Mouse (Mus musculus) lung, adult 2 months (tissue): ENCODE data around the gene Faap24. TPM values are rescaled to one million over a fixed set of nuclear protein-coding genes. Genes with fewer than 3 reads are reported as not detected.

Source experiments
- DNase-seq: peaks from one replicate; pipeline ENCODE4 v3.0.0; 2022
- H3K4me1 ChIP-seq: fragments of 200-500 bp; 2 replicates; pipeline ENCODE4 v1.6.1; 2011; ENCODE audit warnings: low read length; ENCODE audit not compliant: control insufficient read depth, insufficient read depth
- H3K4me3 ChIP-seq: fragments of 200-500 bp; replicated peaks from 2 replicates; pipeline ENCODE3; 2011; ENCODE audit warnings: low read depth, mild to moderate bottlenecking, control low read depth, low read length; ENCODE audit errors: extremely low read depth
- CTCF ChIP-seq: fragments of 200-500 bp; IDR thresholded peaks from 2 replicates; pipeline ENCODE4 v1.5.1; 2011; ENCODE audit warnings: mild to moderate bottlenecking, low read length, control low read depth; ENCODE audit not compliant: insufficient read depth
- POLR2A ChIP-seq: fragments of 200-500 bp; IDR thresholded peaks from 2 replicates; pipeline ENCODE4 v1.6.1; 2011; ENCODE audit warnings: low read depth, mild to moderate bottlenecking, control low read depth, low read length, borderline replicate concordance; ENCODE audit errors: extremely low read depth
- WGBS: fragments of 180-500 bp; shearing (Covaris S2); methylation state at CpG from one replicate; pipeline ENCODE4 v1.1.7; 2018; 5-methylcytosine and 5-hydroxymethylcytosine counted together
- polyA plus RNA-seq: library from polyadenylated mRNA; depleted of rRNA; stranded (reverse); fragments of >200 nt; gene quantifications from 2 replicates; pipeline ENCODE4 v1.2.3, GENCODE M21; 2012; rRNA removed

Gene Faap24
- polyA plus RNA-seq, 1 experiment: 4.0 TPM

DNA sequence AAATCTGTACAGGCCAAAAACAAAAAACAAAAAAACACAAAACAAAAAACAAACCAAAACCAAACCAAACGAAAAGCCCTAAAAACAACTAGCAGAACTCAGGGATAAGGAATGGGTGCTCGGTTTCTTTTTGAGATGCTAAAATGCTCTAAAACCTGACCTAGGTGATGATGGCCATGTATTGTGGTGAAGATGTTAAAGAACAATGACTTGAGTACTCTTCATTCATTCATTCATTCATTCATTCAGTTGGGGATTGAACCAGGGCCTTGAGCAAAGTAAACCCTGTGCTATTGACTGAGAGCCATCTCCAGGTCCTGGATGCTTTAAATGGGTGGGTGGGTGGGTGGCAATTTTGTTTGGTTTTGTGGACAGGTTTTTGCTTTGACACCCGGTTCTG, 45.5 kb downstream of the Faap24 start:
- 87% methylated on average over 3 of the region's 3 CpGs for WGBS
- H3K4me1 ChIP-seq: peaks cover 3% of the 10 kb centered on the region; the same call in 1 of the 2 replicates
- DNase-seq: no peak
- TF ChIP-seq POLR2A (no peak), CTCF (no peak)
- H3K4me3 ChIP-seq: no peak overlapping the region

DNA sequence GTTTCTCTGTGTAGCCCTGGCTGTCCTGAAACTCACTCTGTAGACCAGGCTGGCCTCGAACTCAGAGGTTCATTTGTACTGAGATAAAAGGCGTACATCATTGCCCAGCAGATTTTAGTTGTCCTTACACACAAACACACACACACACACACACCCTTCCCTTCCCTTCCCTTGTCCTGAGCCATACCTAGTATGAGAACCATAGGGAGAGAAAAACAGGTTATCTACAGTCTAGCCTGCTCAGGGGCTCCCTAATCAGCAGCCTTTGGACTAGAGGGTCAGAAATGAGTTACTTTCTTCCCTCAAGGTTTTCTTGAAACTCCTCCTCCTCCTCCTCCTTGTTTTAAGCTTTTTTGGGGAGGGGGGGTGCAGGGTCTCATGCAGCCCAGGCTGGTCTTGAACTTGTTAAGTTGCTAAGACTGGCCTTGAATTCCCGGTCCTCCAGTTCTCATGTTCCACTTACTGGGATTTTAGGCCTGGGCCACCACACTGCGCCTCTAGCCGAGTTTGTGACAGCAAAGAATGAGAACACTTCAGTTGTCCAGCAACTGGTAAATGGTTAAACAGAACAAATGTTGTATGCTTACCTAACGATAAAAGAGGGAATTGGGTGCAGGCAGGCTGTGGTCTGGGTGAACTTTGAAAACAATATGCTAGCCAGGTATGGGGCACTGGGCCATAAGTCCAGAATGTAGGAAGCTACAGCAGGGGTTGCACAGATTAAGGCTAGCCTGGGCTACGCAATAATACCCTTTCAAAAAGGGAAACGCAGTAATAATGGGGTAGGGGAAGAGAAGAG, 46.6 kb downstream of the Faap24 start:
- WGBS: 80% methylated on average over 8 of the region's 8 CpGs
- peaks cover 3% of the 10 kb centered on the region; the same call in 1 of the 2 replicates for H3K4me1 ChIP-seq
- TF ChIP-seq POLR2A (no peak), CTCF (no peak)
- no peak overlapping the region for H3K4me3 ChIP-seq
- DNase-seq: no peak

DNA sequence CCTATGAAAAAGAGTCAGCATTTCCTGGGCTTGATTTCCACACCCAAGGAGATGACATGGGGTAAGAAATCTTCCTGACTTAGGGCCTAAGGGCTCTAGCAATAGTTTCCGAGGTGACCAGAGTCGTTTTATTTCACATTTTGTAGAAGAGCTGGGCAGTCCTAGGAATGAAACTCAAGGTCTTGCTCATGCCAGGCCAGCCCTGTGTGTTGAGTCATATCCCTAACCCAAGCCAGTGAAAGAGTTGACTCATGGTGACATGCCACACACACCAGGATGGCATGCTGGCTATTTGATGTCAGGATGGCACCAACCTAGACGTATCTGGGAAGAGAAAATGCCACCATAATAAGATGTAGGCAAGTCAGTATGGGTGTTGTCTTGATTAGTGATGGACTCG, 47.6 kb downstream of the Faap24 start:
- WGBS: 88% methylated on average over 4 of the region's 4 CpGs
- no peak overlapping the region for H3K4me3 ChIP-seq

DNA sequence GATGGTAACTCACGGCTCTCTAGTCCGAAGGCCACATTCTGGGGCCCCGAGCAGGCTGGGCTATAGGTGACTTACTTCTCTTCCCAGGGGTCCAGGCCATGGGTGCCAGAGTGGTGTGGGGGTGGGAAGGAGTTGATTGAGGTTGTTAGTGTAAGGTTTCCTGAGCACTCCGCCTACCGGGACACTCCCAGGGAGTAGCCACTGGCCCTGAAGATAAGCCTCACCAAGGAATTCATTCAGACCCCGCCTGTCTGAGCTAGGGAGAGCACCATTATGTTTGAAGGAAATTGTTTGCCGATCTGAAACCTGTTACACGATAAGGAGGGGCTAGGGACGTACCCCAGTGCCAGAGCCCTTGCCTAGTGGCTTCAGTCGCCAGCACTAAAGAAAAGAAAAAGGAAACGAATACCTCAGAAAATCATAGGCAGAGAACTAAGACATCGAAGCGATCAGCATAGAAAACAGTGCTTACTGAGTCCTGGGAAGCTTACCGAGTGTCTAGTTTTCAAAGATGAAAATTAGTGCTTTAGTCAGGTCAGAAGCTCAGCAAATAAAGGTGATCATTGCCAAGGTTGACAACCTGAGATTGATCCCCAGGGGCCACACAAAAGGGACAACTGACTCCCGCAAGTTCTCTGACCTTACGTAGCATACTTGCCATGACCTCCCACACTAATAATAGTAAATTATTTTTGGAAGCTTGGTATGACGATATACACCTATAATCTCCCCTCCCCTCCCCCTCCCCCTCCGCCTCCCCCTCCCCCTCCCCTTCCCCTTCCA, 48.5 kb downstream of the Faap24 start:
- no peak overlapping the region for H3K4me3 ChIP-seq
- no peak for TF ChIP-seq CTCF
- no peak for TF ChIP-seq POLR2A
- peaks cover 3% of the 10 kb centered on the region; the same call in 1 of the 2 replicates for H3K4me1 ChIP-seq
- 46% methylated on average over 18 of the region's 18 CpGs for WGBS
- DNase-seq: no peak

More for the DNA sequence above, 47.6 kb downstream of the Faap24 start:
- H3K4me1 ChIP-seq: peaks cover 3% of the 10 kb centered on the region; the same call in 1 of the 2 replicates
- no peak for DNase-seq
- TF ChIP-seq CTCF (no peak), POLR2A (no peak)

- DNase-seq: no peak
- TF ChIP-seq CTCF (no peak), POLR2A (no peak)
- Histone ChIP-seq H3K4me1 (peaks cover 3% of the 10 kb centered on the region; the same call in 1 of the 2 replicates), H3K4me3 (no peak overlapping the region)
- 82% methylated on average over 5 of the region's 5 CpGs for WGBS
These were observed 51.8 kb downstream of the Faap24 start for GRCm38 (mm10) chr7:35344785-35345330.

- DNase-seq: no peak
- TF ChIP-seq CTCF (no peak), POLR2A (no peak)
- 36% methylated on average over 4 of the region's 4 CpGs for WGBS
- H3K4me1 ChIP-seq: no peaks in the 10 kb centered on the region
- no peak overlapping the region for H3K4me3 ChIP-seq
These were observed 54.1 kb downstream of the Faap24 start for GRCm38 (mm10) chr7:35342498-35342897.

Other genes with a start within 250 kb of the Faap24 start
- gene Slc7a10, start 210.5 kb downstream of the Faap24 start, polyA plus RNA-seq: 81.4 and 82.4 TPM in 2 replicates
- 10.1 and 12.3 TPM in 2 replicates for gene Lrp3, start 181.3 kb downstream of the Faap24 start, polyA plus RNA-seq
- gene Gpatch1, start 78.4 kb downstream of the Faap24 start, polyA plus RNA-seq: 4.9 and 5.7 TPM in 2 replicates
- 7.5 and 11.0 TPM in 2 replicates for gene Rhpn2, start 62.7 kb downstream of the Faap24 start, polyA plus RNA-seq
- 9.0 and 15.6 TPM in 2 replicates for gene Cep89, start 199 bp upstream of the Faap24 start, polyA plus RNA-seq
- gene Slc7a9, start 52.0 kb upstream of the Faap24 start, polyA plus RNA-seq: 0.06 TPM in 1 of 2 replicates, not detected in the other
- gene Tdrd12, start 140.9 kb upstream of the Faap24 start, polyA plus RNA-seq: 0.04 and 0.06 TPM in 2 replicates
- gene Nudt19, start 159.5 kb upstream of the Faap24 start, polyA plus RNA-seq: 20.6 and 22.3 TPM in 2 replicates
- gene Rgs9bp, start 188.7 kb upstream of the Faap24 start, polyA plus RNA-seq: 0.06 and 0.11 TPM in 2 replicates
- 23.4 and 28.7 TPM in 2 replicates for gene Ankrd27, start 189.4 kb upstream of the Faap24 start, polyA plus RNA-seq